Mouse (Mus musculus): ENCODE measurements around the gene Pbdc1. TPM values are rescaled to one million over a fixed set of nuclear protein-coding genes. Genes with fewer than 3 reads are reported as not detected.
"Not testable (repeated sequence)": the region's sequence is repeated elsewhere in the genome, so short reads cannot be mapped to it uniquely, and the experiment has no call there.

Gene Pbdc1
- 63.8 and 67.7 TPM in 2 replicates for polyA plus RNA-seq (2015; fragmentation: Nextera tagmentation; extraction: Ambion mirVana)

- 3% methylated on average over 35 of the region's 35 CpGs for WGBS
- H3K27me3 ChIP-seq (replicated peaks) = no peaks in the 10 kb centered on the region
- peak within 1 kb of the TSS; percentile 67 for H3K4me2 ChIP-seq
- peak within 1 kb of the TSS; percentile 59 for H3K27ac ChIP-seq
- no peaks in the 10 kb centered on the region for H3K9me3 ChIP-seq
- peak; percentile 96 for ATAC-seq (ENCODE audit: insufficient read depth, low FRiP score, low read depth)
- H3K4me1 ChIP-seq = no peaks in the 10 kb centered on the region
- H3K4me3 ChIP-seq (replicated peaks) = peak within 1 kb of the TSS; percentile 62
- H3K9ac ChIP-seq = peak within 1 kb of the TSS; percentile 32
- no peaks in the 10 kb centered on the region for H3K36me3 ChIP-seq
These were observed at the start of gene Pbdc1 for GRCm38 (mm10) chrX:105079615-105080092. TSS of gene Pbdc1 (plus strand) at chrX:105079756.

GRCm38 (mm10) chrX:105037666-105038065, 41.9 kb upstream of the Pbdc1 start:
- no peaks in the 10 kb centered on the region for H3K27me3 ChIP-seq (replicated peaks)
- no peak overlapping the region for H3K27ac ChIP-seq
- no peak overlapping the region for H3K4me3 ChIP-seq (replicated peaks)
- 82% methylated on average over 3 of the region's 3 CpGs for WGBS
- H3K4me2 ChIP-seq = no peak overlapping the region
- no peak for ATAC-seq (ENCODE audit: insufficient read depth, low FRiP score, low read depth)
- no peaks in the 10 kb centered on the region for H3K4me1 ChIP-seq
- no peak overlapping the region for H3K9ac ChIP-seq
- H3K36me3 ChIP-seq = no peaks in the 10 kb centered on the region
- H3K9me3 ChIP-seq = no peaks in the 10 kb centered on the region

GRCm38 (mm10) chrX:105064294-105064693, 15.3 kb upstream of the Pbdc1 start:
- no peak overlapping the region for H3K27ac ChIP-seq
- no peak overlapping the region for H3K9ac ChIP-seq
- no peak overlapping the region for H3K4me2 ChIP-seq
- H3K9me3 ChIP-seq = no peaks in the 10 kb centered on the region
- H3K4me1 ChIP-seq = peaks cover 3% of the 10 kb centered on the region; the same call in 1 of the 2 replicates
- H3K27me3 ChIP-seq (replicated peaks) = no peaks in the 10 kb centered on the region
- H3K4me3 ChIP-seq (replicated peaks) = no peak overlapping the region
- ATAC-seq (ENCODE audit: insufficient read depth, low FRiP score, low read depth) = no peak
- WGBS = 89% methylated on average over 10 of the region's 10 CpGs
- H3K36me3 ChIP-seq = peaks cover 8% of the 10 kb centered on the region

GRCm38 (mm10) chrX:105064801-105065200, 14.8 kb upstream of the Pbdc1 start:
- no peak overlapping the region for H3K27ac ChIP-seq
- 87% methylated on average over 4 of the region's 4 CpGs for WGBS
- no peaks in the 10 kb centered on the region for H3K27me3 ChIP-seq (replicated peaks)
- no peak overlapping the region for H3K4me2 ChIP-seq
- no peak overlapping the region for H3K4me3 ChIP-seq (replicated peaks)
- no peaks in the 10 kb centered on the region for H3K9me3 ChIP-seq
- peaks cover 3% of the 10 kb centered on the region; the same call in 1 of the 2 replicates for H3K4me1 ChIP-seq
- peaks cover 6% of the 10 kb centered on the region for H3K36me3 ChIP-seq
- no peak for ATAC-seq (ENCODE audit: insufficient read depth, low FRiP score, low read depth)
- no peak overlapping the region for H3K9ac ChIP-seq

GRCm38 (mm10) chrX:105069671-105070503, 9.7 kb upstream of the Pbdc1 start:
- H3K27ac ChIP-seq = peak overlapping the region; percentile 69; the same call in 1 of the 2 replicates
- peak overlapping the region; percentile 61 for H3K4me3 ChIP-seq (replicated peaks)
- H3K4me2 ChIP-seq = peak overlapping the region; percentile 54
- H3K9ac ChIP-seq = peak overlapping the region; percentile 29; the same call in 1 of the 2 replicates
- peaks cover 3% of the 10 kb centered on the region; the same call in 1 of the 2 replicates for H3K4me1 ChIP-seq
- WGBS = 1% methylated on average over 32 of the region's 32 CpGs
- no peaks in the 10 kb centered on the region for H3K27me3 ChIP-seq (replicated peaks)
- no peaks in the 10 kb centered on the region for H3K9me3 ChIP-seq
- ATAC-seq (ENCODE audit: insufficient read depth, low FRiP score, low read depth) = peak; percentile 92
- H3K36me3 ChIP-seq = peaks cover 6% of the 10 kb centered on the region; the same call in 1 of the 2 replicates

GRCm38 (mm10) chrX:105079151-105079550, 405 bp upstream of the Pbdc1 start:
- H3K27me3 ChIP-seq (replicated peaks) = no peaks in the 10 kb centered on the region
- no peaks in the 10 kb centered on the region for H3K4me1 ChIP-seq
- no peak; the same call in 1 of the 2 replicates for ATAC-seq (ENCODE audit: insufficient read depth, low FRiP score, low read depth)
- H3K9ac ChIP-seq = no peak overlapping the region
- H3K4me2 ChIP-seq = peak overlapping the region; percentile 67
- peak overlapping the region; percentile 62 for H3K4me3 ChIP-seq (replicated peaks)
- 4% methylated on average over 12 of the region's 12 CpGs for WGBS
- no peaks in the 10 kb centered on the region for H3K36me3 ChIP-seq
- no peak overlapping the region; the same call in 1 of the 2 replicates for H3K27ac ChIP-seq
- no peaks in the 10 kb centered on the region for H3K9me3 ChIP-seq

GRCm38 (mm10) chrX:105080096-105080495, 540 bp downstream of the Pbdc1 start:
- H3K4me2 ChIP-seq = peak overlapping the region; percentile 67
- H3K27me3 ChIP-seq (replicated peaks) = no peaks in the 10 kb centered on the region
- peak overlapping the region; percentile 32; the same call in 1 of the 2 replicates for H3K9ac ChIP-seq
- peak overlapping the region; percentile 59; the same call in 1 of the 2 replicates for H3K27ac ChIP-seq
- peak overlapping the region; percentile 62 for H3K4me3 ChIP-seq (replicated peaks)
- H3K9me3 ChIP-seq = no peaks in the 10 kb centered on the region
- H3K36me3 ChIP-seq = no peaks in the 10 kb centered on the region
- no peak for ATAC-seq (ENCODE audit: insufficient read depth, low FRiP score, low read depth)
- H3K4me1 ChIP-seq = no peaks in the 10 kb centered on the region
- 12% methylated on average over 8 of the region's 8 CpGs for WGBS

- H3K4me3 ChIP-seq (replicated peaks); H3K36me3 ChIP-seq; H3K4me1 ChIP-seq; H3K9me3 ChIP-seq; H3K9ac ChIP-seq; H3K27me3 ChIP-seq (replicated peaks); H3K27ac ChIP-seq; H3K4me2 ChIP-seq; ATAC-seq (ENCODE audit: insufficient read depth, low FRiP score, low read depth): not testable (repeated sequence)
- 93% methylated on average over 7 of the region's 7 CpGs for WGBS
These were observed 3.5 kb downstream of the Pbdc1 start for GRCm38 (mm10) chrX:105083013-105083412.

- ATAC-seq (ENCODE audit: insufficient read depth, low FRiP score, low read depth) = no peak
- Histone ChIP-seq H3K4me3 (replicated peaks) (no peak overlapping the region), H3K36me3 (no peaks in the 10 kb centered on the region), H3K4me2 (no peak overlapping the region), H3K27ac (no peak overlapping the region), H3K27me3 (replicated peaks) (no peaks in the 10 kb centered on the region), H3K4me1 (no peaks in the 10 kb centered on the region), H3K9ac (no peak overlapping the region), H3K9me3 (no peaks in the 10 kb centered on the region)
- 53% methylated on average over 5 of the region's 5 CpGs for WGBS
These were observed 24.6 kb downstream of the Pbdc1 start for GRCm38 (mm10) chrX:105104175-105104574.

GRCm38 (mm10) chrX:105114994-105115393, 35.4 kb downstream of the Pbdc1 start:
- WGBS = 54% methylated on average over 2 of the region's 2 CpGs
- Histone ChIP-seq H3K27ac (no peak overlapping the region), H3K27me3 (replicated peaks) (no peaks in the 10 kb centered on the region), H3K36me3 (no peaks in the 10 kb centered on the region), H3K9ac (no peak overlapping the region), H3K4me1 (no peaks in the 10 kb centered on the region), H3K4me2 (no peak overlapping the region), H3K9me3 (no peaks in the 10 kb centered on the region), H3K4me3 (replicated peaks) (no peak overlapping the region)
- ATAC-seq (ENCODE audit: insufficient read depth, low FRiP score, low read depth) = no peak

GRCm38 (mm10) chrX:105120275-105121226, 41.0 kb downstream of the Pbdc1 start, which contains the start of gene Magee1:
TSS of gene Magee1 (plus strand) at chrX:105120378.
- no peaks in the 10 kb centered on the region for H3K4me1 ChIP-seq
- peak within 1 kb of the TSS; percentile 34 for H3K9ac ChIP-seq
- 13% methylated on average over 63 of the region's 65 CpGs for WGBS

More at GRCm38 (mm10) chrX:105120275-105121226, 41.0 kb downstream of the Pbdc1 start, which contains the start of gene Magee1:
- Histone ChIP-seq H3K36me3 (no peaks in the 10 kb centered on the region), H3K27ac (0 out of 2 replicates have a peak within 1 kb of the TSS, but pooled peaks have one; percentile 16), H3K4me3 (replicated peaks) (peak within 1 kb of the TSS; percentile 56), H3K4me2 (peak within 1 kb of the TSS; percentile 83), H3K27me3 (replicated peaks) (peaks cover 10% of the 10 kb centered on the region; the same call in 1 of the 2 replicates), H3K9me3 (no peaks in the 10 kb centered on the region)
- peak; percentile 60; the same call in 1 of the 2 replicates for ATAC-seq (ENCODE audit: insufficient read depth, low FRiP score, low read depth)
